Mouse (Mus musculus) brain, embryonic 14.5 days (tissue): ENCODE measurements at regions not wholly inside any gene's neighbourhood (a gene's known extent, or its start where the extent isn't known, plus 50 kb on each side); places are given as distances from the start of the nearest gene placed in this dataset.

Source experiments
- CTCF ChIP-seq: fragments of 200-500 bp; IDR thresholded peaks from 2 replicates; pipeline ENCODE4 v1.5.1; 2012; ENCODE audit warnings: inconsistent platforms, mild to moderate bottlenecking, moderate library complexity, borderline replicate concordance; ENCODE audit not compliant: insufficient read depth, insufficient read length; ENCODE audit errors: extremely low read depth
- POLR2A ChIP-seq: fragments of 200-500 bp; IDR thresholded peaks from 2 replicates; pipeline ENCODE4 v1.6.1; 2012; ENCODE audit warnings: mild to moderate bottlenecking, inconsistent platforms, borderline replicate concordance; ENCODE audit not compliant: poor library complexity, insufficient read depth, insufficient read length, severe bottlenecking; ENCODE audit errors: extremely low read depth

DNA sequence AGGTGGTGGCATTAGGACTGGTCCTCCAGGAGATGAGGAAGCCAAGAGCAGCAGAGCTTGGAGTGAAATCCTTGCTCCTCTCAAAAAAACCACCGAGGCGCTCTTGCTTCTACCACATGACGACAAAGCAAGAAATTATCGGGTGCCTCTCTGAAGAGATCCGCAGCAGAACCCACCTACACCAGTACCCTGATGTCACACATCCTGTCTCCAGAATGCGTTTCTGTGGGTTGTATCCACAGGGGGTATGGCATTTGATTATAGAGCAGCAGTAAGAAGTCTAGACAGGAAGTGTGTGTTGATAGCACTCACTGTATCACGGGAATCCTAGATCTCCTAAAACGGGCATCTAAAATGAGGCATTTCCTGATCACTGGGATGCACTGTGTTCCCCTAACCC, 89.8 kb downstream of the Chst2 start:
- TF ChIP-seq CTCF (no peak), POLR2A (no peak)
